13 mouse cellular contexts compared by ENCODE assay signal in the genomic region with DNA sequence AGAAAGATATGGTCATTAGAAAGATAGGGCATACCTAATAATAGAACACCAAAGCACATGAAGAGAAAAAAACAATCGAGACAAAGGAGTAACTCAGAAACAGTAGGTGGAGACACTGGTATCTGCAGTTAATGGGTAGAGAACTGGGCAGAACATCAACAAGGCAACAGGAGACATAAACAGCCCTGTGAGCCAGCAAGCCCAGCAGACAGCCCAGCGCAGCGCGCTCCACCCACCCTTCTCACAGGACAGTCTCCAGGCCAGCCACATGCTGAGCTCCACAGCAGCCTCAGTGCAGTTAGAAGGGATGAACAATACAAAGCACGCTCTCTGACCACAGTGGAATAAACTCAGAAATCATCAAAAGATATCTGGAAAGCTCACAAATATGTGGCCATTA. TPM values are rescaled to one million over a fixed set of nuclear protein-coding genes. Genes with fewer than 3 reads are reported as not detected.
A peak's percentile ranks its signal among the peaks of the same experiment; 100 is the strongest.
DNase-seq lines count a peak whose midpoint lies in the region; ATAC-seq lines count a peak whose summit lies in the region.
"Had no signal": no experiment of that assay in that cellular context is flagged by ENCODE, and none has a peak within 500 bp of the region (broad histone marks: within the 10 kb centered on the region; RNA-seq: fewer than 3 reads in every experiment).

No protein-coding gene starts in this region.

- ATAC-seq in intestine, embryonic 15.5 days = no peak
- no peak for ATAC-seq in intestine, embryonic 16.5 days
- peak; percentile 46; the same call in 1 of the 2 replicates for ATAC-seq in lung, embryonic 15.5 days (ENCODE audit: borderline replicate concordance, extremely low read depth, low FRiP score, low TSS enrichment)

- WGBS in intestine, embryonic 15.5 days = 47% methylated on average over 5 of the region's 5 CpGs
- WGBS in intestine, embryonic 16.5 days = 37% methylated on average over 5 of the region's 5 CpGs
- 52% methylated on average over 5 of the region's 5 CpGs for WGBS in lung, embryonic 15.5 days

- no peak overlapping the region for H3K4me2 ChIP-seq in intestine, embryonic 15.5 days (replicated peaks)
- H3K4me2 ChIP-seq in intestine, embryonic 16.5 days (ENCODE audit: low read depth, low read length) = no peak overlapping the region
- H3K4me2 ChIP-seq in lung, embryonic 15.5 days = no peak overlapping the region
- H3K4me2 ChIP-seq: hindbrain, embryonic 15.5 days; limb, embryonic 12.5 days had no signal

- 0 out of 2 replicates have a peak overlapping the region, but pooled peaks have one; percentile 1 for H3K27ac ChIP-seq in intestine, embryonic 15.5 days
- no peak overlapping the region for H3K27ac ChIP-seq in intestine, embryonic 16.5 days (ENCODE audit: low read length)
- 0 out of 2 replicates have a peak overlapping the region, but pooled peaks have one; percentile 9 for H3K27ac ChIP-seq in lung, embryonic 15.5 days
- H3K27ac ChIP-seq: hindbrain, embryonic 15.5 days; limb, embryonic 12.5 days had no signal

- no peak overlapping the region for H3K4me3 ChIP-seq in intestine, embryonic 15.5 days (replicated peaks)
- H3K4me3 ChIP-seq in intestine, embryonic 16.5 days (ENCODE audit: low read length) = no peak overlapping the region
- no peak overlapping the region for H3K4me3 ChIP-seq in lung, embryonic 15.5 days
- H3K4me3 ChIP-seq: hindbrain, embryonic 15.5 days; limb, embryonic 12.5 days had no signal

- no peaks in the 10 kb centered on the region for H3K27me3 ChIP-seq in intestine, embryonic 15.5 days (replicated peaks)
- H3K27me3 ChIP-seq in intestine, embryonic 16.5 days (replicated peaks; ENCODE audit: control insufficient read depth, insufficient read depth, low read length) = no peaks in the 10 kb centered on the region
- no peaks in the 10 kb centered on the region for H3K27me3 ChIP-seq in lung, embryonic 15.5 days
- H3K27me3 ChIP-seq: hindbrain, embryonic 15.5 days; limb, embryonic 12.5 days had no signal

- H3K9me3 ChIP-seq in intestine, embryonic 15.5 days = no peaks in the 10 kb centered on the region
- no peaks in the 10 kb centered on the region for H3K9me3 ChIP-seq in intestine, embryonic 16.5 days (ENCODE audit: control insufficient read depth, low read length)
- no peaks in the 10 kb centered on the region for H3K9me3 ChIP-seq in lung, embryonic 15.5 days
- H3K9me3 ChIP-seq: hindbrain, embryonic 15.5 days; limb, embryonic 12.5 days had no signal

- H3K4me1 ChIP-seq in intestine, embryonic 15.5 days (replicated peaks) = peaks cover 50% of the 10 kb centered on the region
- H3K4me1 ChIP-seq in intestine, embryonic 16.5 days (ENCODE audit: control insufficient read depth, insufficient read depth, low read length) = peaks cover 57% of the 10 kb centered on the region
- H3K4me1 ChIP-seq in lung, embryonic 15.5 days = peaks cover 53% of the 10 kb centered on the region

- no peak overlapping the region for H3K9ac ChIP-seq in intestine, embryonic 15.5 days
- no peak overlapping the region for H3K9ac ChIP-seq in intestine, embryonic 16.5 days (ENCODE audit: low read depth, low read length)
- H3K9ac ChIP-seq in lung, embryonic 15.5 days = no peak overlapping the region
- H3K9ac ChIP-seq: hindbrain, embryonic 15.5 days; limb, embryonic 12.5 days had no signal

- H3K36me3 ChIP-seq in intestine, embryonic 15.5 days = no peaks in the 10 kb centered on the region
- H3K36me3 ChIP-seq in intestine, embryonic 16.5 days (ENCODE audit: control insufficient read depth, insufficient read depth, low read length) = 0 out of 2 replicates have a peak, but pooled peaks cover 3% of the 10 kb centered on the region
- peaks cover 3% of the 10 kb centered on the region; the same call in 1 of the 2 replicates for H3K36me3 ChIP-seq in lung, embryonic 15.5 days
- H3K36me3 ChIP-seq: hindbrain, embryonic 15.5 days had no signal

- DNase-seq in adipocyte (ENCODE audit: low spot score) = peak; percentile 82
- peak; percentile 68 to 82 for DNase-seq in gastrocnemius, adult 8-10 months (ENCODE audit: low spot score in 2 of 2)
- DNase-seq in yolk sac, embryonic 10.5 days (ENCODE audit: low spot score) = no peak
- DNase-seq in frontal cortex, postnatal 25 days (ENCODE audit: low spot score in 2 of 2) = no peak
- DNase-seq in adrenal gland, postnatal 36 days = no peak
- DNase-seq: kidney, postnatal 36 days; right cerebral cortex, postnatal 4 days; thymus, adult 2 months had no signal

RNA-seq across cellular contexts. Expression of a gene that starts 15.8 kb away (rescaled TPM):
- 20.6 and 21.0 TPM in 2 replicates for polyA plus RNA-seq in intestine, embryonic 15.5 days (2015; fragmentation: Nextera tagmentation; extraction: Ambion mirVana)
- 9.1 and 10.0 TPM in 2 replicates for polyA plus RNA-seq in intestine, embryonic 16.5 days (2015; fragmentation: Nextera tagmentation; extraction: Ambion mirVana)
- total RNA-seq in gastrocnemius, adult 8-10 months (2022) = 10 to 100 TPM; 54.4 to 82.7 (median 64.0) TPM
- polyA plus RNA-seq in lung, embryonic 15.5 days (2015; fragmentation: Nextera tagmentation; extraction: Ambion mirVana) = 21.4 and 22.4 TPM in 2 replicates
- total RNA-seq in adrenal gland, postnatal 36 days (2021) = 10 to 100 TPM; 21.2 to 21.3 TPM

RNA-seq across cellular contexts. Expression of a gene that starts 59.1 kb away (rescaled TPM):
- polyA plus RNA-seq in intestine, embryonic 15.5 days (2015; fragmentation: Nextera tagmentation; extraction: Ambion mirVana) = 89.9 and 90.5 TPM in 2 replicates
- polyA plus RNA-seq in intestine, embryonic 16.5 days (2015; fragmentation: Nextera tagmentation; extraction: Ambion mirVana) = 125 and 134 TPM in 2 replicates
- total RNA-seq in gastrocnemius, adult 8-10 months (2022) = 10 to 100 TPM; 22.9 to 29.3 (median 28.8) TPM
- polyA plus RNA-seq in lung, embryonic 15.5 days (2015; fragmentation: Nextera tagmentation; extraction: Ambion mirVana) = 23.1 and 24.3 TPM in 2 replicates
- 10 to 100 TPM; 24.4 to 27.7 TPM for total RNA-seq in adrenal gland, postnatal 36 days (2021)

Comparison
In these comparisons a context has a peak if more than half of its experiments do, and no peak if none do; other contexts are left out.
1. DNase-seq: peak in adipocyte (single experiment) and gastrocnemius, adult 8-10 months (2 of 2); none in yolk sac, embryonic 10.5 days (single experiment), frontal cortex, postnatal 25 days (0 of 2) and adrenal gland, postnatal 36 days (0 of 2).